Mouse (Mus musculus) heart, postnatal 14 days (tissue): ENCODE results near the gene Sptb. TPM values are rescaled to one million over a fixed set of nuclear protein-coding genes. Genes with fewer than 3 reads are reported as not detected.

Source experiments
- DNase-seq, 2 experiments: peaks; one replicate each; pipeline ENCODE4 v3.0.0; 2021 to 2022
- intact Hi-C: fragments of 180-260 bp; cut with DNase I; formaldehyde crosslinking; loops from one replicate; pipeline ENCODE4 v1.15.1; 2025
- microRNA-seq, 2 experiments: library from miRNA; unstranded; fragments of <30 nt; microRNA quantifications; one replicate each; pipeline ENCODE4 v1.2.0; 2021 to 2022
- total RNA-seq, 2 experiments: library from RNA; stranded (reverse); gene quantifications; 2 replicates each; pipeline ENCODE4 v1.2.3; 2021

The Sptb gene
- total RNA-seq, 2 experiments from 2014 or later, result 67.8 to 70.3 TPM

GRCm38 (mm10) chr12:76531986-76532925 is 178.1 kb downstream of the Sptb start:
- DNase-seq, result no peak
- intact Hi-C loops, result loop anchor here (5.0 kb wide), 1 partner anchor 35 kb away; no protein-coding TSS in a partner anchor

GRCm38 (mm10) chr12:76530580-76531139 is 179.7 kb downstream of the Sptb start, which contains the start of gene Plekhg3:
Gene Plekhg3, plus strand, starts transcription at chr12:76530891.
- intact Hi-C loops, result loop anchor here (5.0 kb wide), 1 partner anchor 33 kb away; no protein-coding TSS in a partner anchor

More at GRCm38 (mm10) chr12:76530580-76531139, 179.7 kb downstream of the Sptb start, which contains the start of gene Plekhg3:
- DNase-seq, result no peak

Small RNAs within 50 kb of the gene (microRNA-seq; reads per million reads assigned to microRNA genes)
- 0.12 to 0.27 reads per million in 2 experiments for gene Mir5135

Other genes with a start within 250 kb of the Sptb start
- gene Plekhg3, start 179.7 kb downstream of the Sptb start, total RNA-seq, result 10 to 100 TPM; 19.1 to 20.4 TPM
- gene Churc1, start 55.0 kb upstream of the Sptb start, total RNA-seq, result 10 to 100 TPM; 81.6 to 88.1 TPM
- 10 to 100 TPM; 15.2 to 18.9 TPM for gene Fntb, start 55.0 kb upstream of the Sptb start, total RNA-seq
- gene Gpx2, start 85.0 kb upstream of the Sptb start, total RNA-seq, result not detected
- gene Rab15, start 112.4 kb upstream of the Sptb start, total RNA-seq, result 1 to 10 TPM in 1 of 2 experiments, under 1 TPM in 1; 0.86 to 1.8 TPM